ENCODE assay signal across 8 mouse cellular contexts in genomic region chr19:7309738-7310330, GRCm38 (mm10). TPM values are rescaled to one million over a fixed set of nuclear protein-coding genes. Genes with fewer than 3 reads are reported as not detected.
DNase-seq lines count a peak whose midpoint lies in the region; ATAC-seq and TF ChIP-seq lines count a peak whose summit lies in the region.

No protein-coding gene starts in this region.

- peak overlapping the region; percentile 70; the same call in 1 of the 2 replicates for H3K27ac ChIP-seq in hindbrain, postnatal 0 days
- H3K27ac ChIP-seq in hindbrain, embryonic 13.5 days, result no peak overlapping the region
- 0 out of 2 replicates have a peak overlapping the region, but pooled peaks have one; percentile 73 for H3K27ac ChIP-seq in embryonic facial prominence, embryonic 12.5 days
- H3K27ac ChIP-seq in limb, embryonic 12.5 days, result 0 out of 2 replicates have a peak overlapping the region, but pooled peaks have one; percentile 69
- H3K27ac ChIP-seq in thymus, adult 2 months (ENCODE audit: control insufficient read depth, insufficient read depth, low read length), result no peak overlapping the region

- H3K36me3 ChIP-seq in hindbrain, postnatal 0 days (ENCODE audit: insufficient read depth, low read length), result no peaks in the 10 kb centered on the region
- H3K36me3 ChIP-seq in hindbrain, embryonic 13.5 days, result no peaks in the 10 kb centered on the region
- no peaks in the 10 kb centered on the region for H3K36me3 ChIP-seq in embryonic facial prominence, embryonic 12.5 days
- no peaks in the 10 kb centered on the region for H3K36me3 ChIP-seq in limb, embryonic 12.5 days
- no peaks in the 10 kb centered on the region for H3K36me3 ChIP-seq in thymus, adult 2 months (ENCODE audit: control insufficient read depth, insufficient read depth, low read length)

- DNase-seq in hindbrain, postnatal 0 days (ENCODE audit: low spot score), result no peak
- peak; percentile 66 for DNase-seq in cerebellum, adult 11-12 months
- no peak for DNase-seq in thymus, adult 2 months
- no peak for DNase-seq in layer of hippocampus, postnatal 10 days (ENCODE audit: low spot score in 2 of 2)

- H3K4me1 ChIP-seq in hindbrain, postnatal 0 days (ENCODE audit: insufficient read depth, low read length), result peaks cover 43% of the 10 kb centered on the region
- H3K4me1 ChIP-seq in hindbrain, embryonic 13.5 days (replicated peaks), result peaks cover 62% of the 10 kb centered on the region
- peaks cover 60% of the 10 kb centered on the region for H3K4me1 ChIP-seq in embryonic facial prominence, embryonic 12.5 days
- H3K4me1 ChIP-seq in limb, embryonic 12.5 days (replicated peaks), result peaks cover 50% of the 10 kb centered on the region
- peaks cover 29% of the 10 kb centered on the region for H3K4me1 ChIP-seq in thymus, adult 2 months (replicated peaks; ENCODE audit: control insufficient read depth, insufficient read depth, low read length)

- TF ChIP-seq CTCF in hindbrain, postnatal 0 days (IDR thresholded peaks at IDR 0.05; ENCODE audit: low read depth), result no peak
- TF ChIP-seq CTCF in thymus, adult 2 months (IDR thresholded peaks at IDR 0.05; ENCODE audit: borderline replicate concordance, control insufficient read depth, extremely low read depth, insufficient read depth, low read length, poor library complexity), result no peak

- H3K9ac ChIP-seq in hindbrain, postnatal 0 days (replicated peaks; ENCODE audit: low read length), result no peak overlapping the region
- H3K9ac ChIP-seq in hindbrain, embryonic 13.5 days, result no peak overlapping the region
- no peak overlapping the region for H3K9ac ChIP-seq in embryonic facial prominence, embryonic 12.5 days
- no peak overlapping the region for H3K9ac ChIP-seq in limb, embryonic 12.5 days (replicated peaks)

- no peaks in the 10 kb centered on the region for H3K9me3 ChIP-seq in hindbrain, postnatal 0 days (ENCODE audit: low read length)
- no peaks in the 10 kb centered on the region for H3K9me3 ChIP-seq in hindbrain, embryonic 13.5 days
- H3K9me3 ChIP-seq in embryonic facial prominence, embryonic 12.5 days, result no peaks in the 10 kb centered on the region
- H3K9me3 ChIP-seq in limb, embryonic 12.5 days, result no peaks in the 10 kb centered on the region

- WGBS in hindbrain, postnatal 0 days, result 78% methylated on average over 2 of the region's 2 CpGs
- 74% methylated on average over 2 of the region's 2 CpGs for WGBS in hindbrain, embryonic 13.5 days
- 57% methylated on average over 2 of the region's 2 CpGs for WGBS in embryonic facial prominence, embryonic 12.5 days
- 68% methylated on average over 2 of the region's 2 CpGs for WGBS in limb, embryonic 12.5 days
- whole genome bisulfite sequencing in thymus, adult 2 months, result 92% methylated on average over 2 of the region's 2 CpGs

- H3K4me2 ChIP-seq in hindbrain, postnatal 0 days (ENCODE audit: low read depth, low read length), result no peak overlapping the region
- H3K4me2 ChIP-seq in hindbrain, embryonic 13.5 days, result no peak overlapping the region
- H3K4me2 ChIP-seq in embryonic facial prominence, embryonic 12.5 days (replicated peaks), result no peak overlapping the region
- H3K4me2 ChIP-seq in limb, embryonic 12.5 days, result no peak overlapping the region

- no peak for TF ChIP-seq POLR2A in thymus, adult 2 months (IDR thresholded peaks at IDR 0.05; ENCODE audit: control insufficient read depth, extremely low read depth, insufficient read depth, low read length, poor library complexity)

- ATAC-seq in hindbrain, postnatal 0 days, result no peak
- no peak for ATAC-seq in hindbrain, embryonic 13.5 days (ENCODE audit: low FRiP score)
- no peak for ATAC-seq in embryonic facial prominence, embryonic 12.5 days (ENCODE audit: insufficient number of reproducible peaks, insufficient read depth, low FRiP score, low TSS enrichment)
- ATAC-seq in limb, embryonic 12.5 days (ENCODE audit: insufficient number of reproducible peaks, insufficient read depth, low FRiP score, low TSS enrichment, low read depth), result no peak
- no peak for ATAC-seq in inflammation-experienced regulatory T-cells, adult 6 months

- no peak overlapping the region for H3K4me3 ChIP-seq in hindbrain, postnatal 0 days (ENCODE audit: low read length)
- no peak overlapping the region for H3K4me3 ChIP-seq in hindbrain, embryonic 13.5 days
- H3K4me3 ChIP-seq in embryonic facial prominence, embryonic 12.5 days, result no peak overlapping the region
- H3K4me3 ChIP-seq in limb, embryonic 12.5 days (replicated peaks), result no peak overlapping the region
- no peak overlapping the region for H3K4me3 ChIP-seq in thymus, adult 2 months (ENCODE audit: control insufficient read depth, insufficient read depth, low read length)

- no peaks in the 10 kb centered on the region for H3K27me3 ChIP-seq in hindbrain, postnatal 0 days (ENCODE audit: insufficient read depth, low read length)
- no peaks in the 10 kb centered on the region for H3K27me3 ChIP-seq in hindbrain, embryonic 13.5 days
- H3K27me3 ChIP-seq in embryonic facial prominence, embryonic 12.5 days, result no peaks in the 10 kb centered on the region
- no peaks in the 10 kb centered on the region for H3K27me3 ChIP-seq in limb, embryonic 12.5 days
- H3K27me3 ChIP-seq in thymus, adult 2 months (ENCODE audit: control insufficient read depth, insufficient read depth, low read length), result no peaks in the 10 kb centered on the region

RNA-seq across cellular contexts. Expression of gene Mark2, which starts 31.8 kb away (rescaled TPM):
- total RNA-seq in hindbrain, postnatal 0 days (2014; rRNA removed), result 39.9 and 47.8 TPM in 2 replicates
- 31.4 and 36.2 TPM in 2 replicates for polyA plus RNA-seq in hindbrain, postnatal 0 days (2015; fragmentation: Nextera tagmentation; extraction: Ambion mirVana)
- 40.9 and 42.5 TPM in 2 replicates for polyA plus RNA-seq in hindbrain, embryonic 13.5 days (2015; fragmentation: Nextera tagmentation; extraction: Ambion mirVana)
- polyA plus RNA-seq in embryonic facial prominence, embryonic 12.5 days (2016; fragmentation: Nextera tagmentation; extraction: Ambion mirVana), result 61.2 and 62.8 TPM in 2 replicates
- polyA plus RNA-seq in limb, embryonic 12.5 days (2016; fragmentation: Nextera tagmentation; extraction: Ambion mirVana), result 54.4 and 58.5 TPM in 2 replicates
- polyA plus RNA-seq in thymus, adult 2 months (2012; rRNA removed), result 189 and 212 TPM in 2 replicates
- 100 to 1,000 TPM; 102 to 110 TPM for total RNA-seq in layer of hippocampus, postnatal 10 days (2021)
- polyA plus RNA-seq in inflammation-experienced regulatory T-cells, adult 6 months (2017; shearing (Covaris generic)), result 10 to 100 TPM; 50.5 to 69.5 (median 57.4) TPM

RNA-seq across cellular contexts. Expression of gene Rcor2, which starts 42.7 kb away (rescaled TPM):
- 73.2 and 91.7 TPM in 2 replicates for total RNA-seq in hindbrain, postnatal 0 days (2014; rRNA removed)
- 14.8 and 16.6 TPM in 2 replicates for polyA plus RNA-seq in hindbrain, postnatal 0 days (2015; fragmentation: Nextera tagmentation; extraction: Ambion mirVana)
- polyA plus RNA-seq in hindbrain, embryonic 13.5 days (2015; fragmentation: Nextera tagmentation; extraction: Ambion mirVana), result 30.2 and 32.0 TPM in 2 replicates
- polyA plus RNA-seq in embryonic facial prominence, embryonic 12.5 days (2016; fragmentation: Nextera tagmentation; extraction: Ambion mirVana), result 40.8 and 43.5 TPM in 2 replicates
- polyA plus RNA-seq in limb, embryonic 12.5 days (2016; fragmentation: Nextera tagmentation; extraction: Ambion mirVana), result 50.9 and 51.1 TPM in 2 replicates
- 31.2 and 42.8 TPM in 2 replicates for polyA plus RNA-seq in thymus, adult 2 months (2012; rRNA removed)
- 10 to 100 TPM; 22.7 to 24.1 TPM for total RNA-seq in layer of hippocampus, postnatal 10 days (2021)
- not detected for polyA plus RNA-seq in inflammation-experienced regulatory T-cells, adult 6 months (2017; shearing (Covaris generic))

Comparison
In these comparisons a context has a peak if more than half of its experiments do, and no peak if none do; other contexts are left out.
1. H3K27ac ChIP-seq: peak in hindbrain, postnatal 0 days (single experiment), embryonic facial prominence, embryonic 12.5 days (single experiment) and limb, embryonic 12.5 days (single experiment); none in hindbrain, embryonic 13.5 days (single experiment) and thymus, adult 2 months (single experiment).
2. RNA of gene Rcor2, which starts 42.7 kb away (polyA plus RNA-seq): 50.9 to 51.1 TPM in limb, embryonic 12.5 days, 40.8 to 43.5 TPM in embryonic facial prominence, embryonic 12.5 days, 31.2 to 42.8 TPM in thymus, adult 2 months, 30.2 to 32.0 TPM in hindbrain, embryonic 13.5 days and 14.8 to 16.6 TPM in hindbrain, postnatal 0 days; not detected in inflammation-experienced regulatory T-cells, adult 6 months; every median in the first group is over 10 times any median in the second.